Mouse (Mus musculus): Measurements from ENCODE around the gene Tfip11. TPM values are rescaled to one million over a fixed set of nuclear protein-coding genes. Genes with fewer than 3 reads are reported as not detected.
A peak's percentile ranks its signal among the peaks of the same experiment; 100 is the strongest.

Tfip11 gene
- 19.6 and 24.7 TPM in 2 replicates for polyA plus RNA-seq (2014; fragmentation: Nextera tagmentation; extraction: Ambion mirVana)

GRCm38 (mm10) chr5:112325546-112326445, at the start of gene Tfip11:
Gene Tfip11 (plus strand): TSS chr5:112326358.
- ATAC-seq (ENCODE audit: low read depth): peak; percentile 94
- Histone ChIP-seq H3K27ac (ENCODE audit: low read depth, low read length) (peak within 1 kb of the TSS; percentile 45), H3K27me3 (ENCODE audit: control insufficient read depth, insufficient read depth, low read length) (no peaks in the 10 kb centered on the region), H3K36me3 (ENCODE audit: control insufficient read depth, insufficient read depth, low read length) (peaks cover 16% of the 10 kb centered on the region), H3K4me3 (ENCODE audit: low read depth, low read length) (peak within 1 kb of the TSS; percentile 93), H3K9me3 (ENCODE audit: control insufficient read depth, low read length) (no peaks in the 10 kb centered on the region), H3K4me1 (ENCODE audit: control insufficient read depth, insufficient read depth, low read length) (peaks cover 16% of the 10 kb centered on the region), H3K9ac (replicated peaks; ENCODE audit: low read depth, low read length) (peak within 1 kb of the TSS; percentile 54), H3K4me2 (ENCODE audit: low read depth, low read length) (peak within 1 kb of the TSS; percentile 76)
- 9% methylated on average over 48 of the region's 48 CpGs for WGBS

GRCm38 (mm10) chr5:112276907-112277348, 49.2 kb upstream of the Tfip11 start:
- 0 out of 2 replicates have a peak, but pooled peaks cover 11% of the 10 kb centered on the region for H3K4me1 ChIP-seq (ENCODE audit: control insufficient read depth, insufficient read depth, low read length)
- no peaks in the 10 kb centered on the region for H3K27me3 ChIP-seq (ENCODE audit: control insufficient read depth, insufficient read depth, low read length)
- no peaks in the 10 kb centered on the region for H3K36me3 ChIP-seq (ENCODE audit: control insufficient read depth, insufficient read depth, low read length)
- H3K4me3 ChIP-seq (ENCODE audit: low read depth, low read length): peak overlapping the region; percentile 65
- under 1% methylated on average over 24 of the region's 24 CpGs for WGBS
- ATAC-seq (ENCODE audit: low read depth): peak; percentile 48
- peak overlapping the region; percentile 39; the same call in 1 of the 2 replicates for H3K27ac ChIP-seq (ENCODE audit: low read depth, low read length)
- peak overlapping the region; percentile 90 for H3K4me2 ChIP-seq (ENCODE audit: low read depth, low read length)
- H3K9me3 ChIP-seq (ENCODE audit: control insufficient read depth, low read length): no peaks in the 10 kb centered on the region
- peak overlapping the region; percentile 65 for H3K9ac ChIP-seq (replicated peaks; ENCODE audit: low read depth, low read length)

GRCm38 (mm10) chr5:112277906-112278470, 48.2 kb upstream of the Tfip11 start:
- H3K9ac ChIP-seq (replicated peaks; ENCODE audit: low read depth, low read length): no peak overlapping the region
- H3K9me3 ChIP-seq (ENCODE audit: control insufficient read depth, low read length): no peaks in the 10 kb centered on the region
- H3K4me3 ChIP-seq (ENCODE audit: low read depth, low read length): no peak overlapping the region
- no peak overlapping the region for H3K27ac ChIP-seq (ENCODE audit: low read depth, low read length)
- peak overlapping the region; percentile 90; the same call in 1 of the 2 replicates for H3K4me2 ChIP-seq (ENCODE audit: low read depth, low read length)
- WGBS: 91% methylated on average over 11 of the region's 11 CpGs
- no peak for ATAC-seq (ENCODE audit: low read depth)
- H3K4me1 ChIP-seq (ENCODE audit: control insufficient read depth, insufficient read depth, low read length): 0 out of 2 replicates have a peak, but pooled peaks cover 11% of the 10 kb centered on the region
- no peaks in the 10 kb centered on the region for H3K27me3 ChIP-seq (ENCODE audit: control insufficient read depth, insufficient read depth, low read length)
- no peaks in the 10 kb centered on the region for H3K36me3 ChIP-seq (ENCODE audit: control insufficient read depth, insufficient read depth, low read length)

DNA sequence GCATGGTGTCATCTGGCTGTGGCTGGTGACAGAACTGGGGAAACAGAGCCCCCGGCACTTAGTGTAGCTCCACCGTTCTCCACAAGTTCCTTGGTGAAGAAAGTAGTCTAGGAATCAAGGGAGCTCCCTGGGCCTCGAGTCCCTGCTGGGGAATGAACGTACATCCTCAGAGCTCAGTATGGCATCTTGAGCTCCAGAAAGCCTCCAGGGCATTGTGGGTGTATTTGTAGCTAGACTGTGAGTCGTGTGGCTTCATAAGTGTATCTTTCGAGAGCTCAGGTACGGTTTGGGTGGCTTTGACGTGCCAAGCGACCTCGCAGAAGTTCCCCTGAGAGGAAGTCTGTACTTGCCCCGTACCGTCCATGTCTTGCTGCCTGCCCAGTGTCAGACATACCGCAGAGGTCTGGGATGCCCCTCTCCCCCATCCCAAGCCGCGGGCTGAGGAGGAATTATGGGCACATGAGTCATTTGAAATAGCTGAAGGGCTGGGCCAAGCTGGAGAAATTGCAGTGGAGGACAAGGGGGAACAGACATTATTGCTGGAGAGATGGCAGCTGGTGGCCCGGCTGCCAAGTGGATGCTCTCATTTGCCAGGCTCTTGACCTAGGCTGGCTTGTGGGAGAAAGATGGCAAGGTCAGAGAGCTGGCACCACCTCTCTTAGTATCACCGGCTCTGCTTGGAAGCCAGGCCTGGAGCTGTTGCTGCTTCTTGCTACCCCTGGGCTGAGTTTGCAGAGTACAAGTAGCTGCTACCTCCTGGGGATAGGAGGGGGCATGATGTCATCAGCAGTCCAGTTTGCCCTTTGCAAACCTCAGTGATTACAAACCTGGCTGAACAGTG, 46.8 kb upstream of the Tfip11 start:
- Histone ChIP-seq H3K9me3 (ENCODE audit: control insufficient read depth, low read length) (no peaks in the 10 kb centered on the region), H3K36me3 (ENCODE audit: control insufficient read depth, insufficient read depth, low read length) (no peaks in the 10 kb centered on the region), H3K4me3 (ENCODE audit: low read depth, low read length) (no peak overlapping the region), H3K9ac (replicated peaks; ENCODE audit: low read depth, low read length) (no peak overlapping the region), H3K4me1 (ENCODE audit: control insufficient read depth, insufficient read depth, low read length) (0 out of 2 replicates have a peak, but pooled peaks cover 11% of the 10 kb centered on the region), H3K27ac (ENCODE audit: low read depth, low read length) (no peak overlapping the region), H3K4me2 (ENCODE audit: low read depth, low read length) (no peak overlapping the region), H3K27me3 (ENCODE audit: control insufficient read depth, insufficient read depth, low read length) (no peaks in the 10 kb centered on the region)
- no peak for ATAC-seq (ENCODE audit: low read depth)
- 90% methylated on average over 17 of the region's 17 CpGs for WGBS

GRCm38 (mm10) chr5:112280151-112280550, 46.0 kb upstream of the Tfip11 start:
- no peak overlapping the region for H3K9ac ChIP-seq (replicated peaks; ENCODE audit: low read depth, low read length)
- H3K4me2 ChIP-seq (ENCODE audit: low read depth, low read length): no peak overlapping the region
- 0 out of 2 replicates have a peak, but pooled peaks cover 11% of the 10 kb centered on the region for H3K4me1 ChIP-seq (ENCODE audit: control insufficient read depth, insufficient read depth, low read length)
- WGBS: 90% methylated on average over 7 of the region's 7 CpGs
- no peaks in the 10 kb centered on the region for H3K27me3 ChIP-seq (ENCODE audit: control insufficient read depth, insufficient read depth, low read length)
- H3K9me3 ChIP-seq (ENCODE audit: control insufficient read depth, low read length): no peaks in the 10 kb centered on the region
- no peak overlapping the region for H3K4me3 ChIP-seq (ENCODE audit: low read depth, low read length)
- no peak overlapping the region for H3K27ac ChIP-seq (ENCODE audit: low read depth, low read length)
- H3K36me3 ChIP-seq (ENCODE audit: control insufficient read depth, insufficient read depth, low read length): no peaks in the 10 kb centered on the region
- ATAC-seq (ENCODE audit: low read depth): no peak

- 62% methylated on average over 15 of the region's 15 CpGs for WGBS
- ATAC-seq (ENCODE audit: low read depth): no peak
- Histone ChIP-seq H3K4me3 (ENCODE audit: low read depth, low read length) (no peak overlapping the region), H3K9ac (replicated peaks; ENCODE audit: low read depth, low read length) (no peak overlapping the region), H3K9me3 (ENCODE audit: control insufficient read depth, low read length) (no peaks in the 10 kb centered on the region), H3K4me2 (ENCODE audit: low read depth, low read length) (no peak overlapping the region), H3K27ac (ENCODE audit: low read depth, low read length) (no peak overlapping the region), H3K4me1 (ENCODE audit: control insufficient read depth, insufficient read depth, low read length) (0 out of 2 replicates have a peak, but pooled peaks cover 11% of the 10 kb centered on the region), H3K36me3 (ENCODE audit: control insufficient read depth, insufficient read depth, low read length) (no peaks in the 10 kb centered on the region), H3K27me3 (ENCODE audit: control insufficient read depth, insufficient read depth, low read length) (no peaks in the 10 kb centered on the region)
These were observed 45.1 kb upstream of the Tfip11 start for GRCm38 (mm10) chr5:112280863-112281660.

GRCm38 (mm10) chr5:112281676-112282075, 44.5 kb upstream of the Tfip11 start:
- H3K4me2 ChIP-seq (ENCODE audit: low read depth, low read length): no peak overlapping the region
- no peaks in the 10 kb centered on the region for H3K36me3 ChIP-seq (ENCODE audit: control insufficient read depth, insufficient read depth, low read length)
- H3K27me3 ChIP-seq (ENCODE audit: control insufficient read depth, insufficient read depth, low read length): no peaks in the 10 kb centered on the region
- no peak overlapping the region for H3K4me3 ChIP-seq (ENCODE audit: low read depth, low read length)
- H3K9ac ChIP-seq (replicated peaks; ENCODE audit: low read depth, low read length): no peak overlapping the region
- 0 out of 2 replicates have a peak, but pooled peaks cover 11% of the 10 kb centered on the region for H3K4me1 ChIP-seq (ENCODE audit: control insufficient read depth, insufficient read depth, low read length)
- no peak for ATAC-seq (ENCODE audit: low read depth)
- 86% methylated on average over 4 of the region's 4 CpGs for WGBS
- no peaks in the 10 kb centered on the region for H3K9me3 ChIP-seq (ENCODE audit: control insufficient read depth, low read length)
- H3K27ac ChIP-seq (ENCODE audit: low read depth, low read length): no peak overlapping the region
